Mouse (Mus musculus) CH12.LX (cell line): ENCODE measurements around the gene Ate1. TPM values are rescaled to one million over a fixed set of nuclear protein-coding genes. Genes with fewer than 3 reads are reported as not detected.
"Not testable (repeated sequence)": the region's sequence is repeated elsewhere in the genome, so short reads cannot be mapped to it uniquely, and the experiment has no call there.

Source experiments
- DNase-seq: peaks from one replicate; pipeline ENCODE4 v3.0.0-alpha.2; 2013; ENCODE audit errors: extremely low read depth
- H3K27ac ChIP-seq: 2 replicates; pipeline ENCODE4 v1.5.1; 2012; ENCODE audit warnings: low read depth, mild to moderate bottlenecking, control low read depth, moderate library complexity; ENCODE audit not compliant: insufficient read depth
- H3K27me3 ChIP-seq: replicated peaks from 2 replicates; pipeline ENCODE3; 2012; ENCODE audit warnings: inconsistent platforms
- H3K36me3 ChIP-seq, 2 experiments: replicated peaks in 1 of 2; 2 replicates each; pipeline versions ENCODE3 to v1.6.1; 2012; ENCODE audit warnings: inconsistent platforms in 1 of 2, low read length in 1 of 2, mild to moderate bottlenecking in 1 of 2, mixed read lengths in 1 of 2, moderate library complexity in 1 of 2; ENCODE audit not compliant: control insufficient read depth in 1 of 2, insufficient read depth in 1 of 2
- H3K4me1 ChIP-seq, 2 experiments: 2 replicates each; pipeline ENCODE4 v1.6.1; 2012; ENCODE audit warnings: inconsistent platforms in 1 of 2, moderate library complexity in 1 of 2; ENCODE audit not compliant: insufficient read depth in 2 of 2, control insufficient read depth in 1 of 2
- H3K4me2 ChIP-seq: 2 replicates; pipeline ENCODE4 v1.6.1; 2012; ENCODE audit warnings: low read depth, mild to moderate bottlenecking, control low read depth; ENCODE audit not compliant: poor library complexity, insufficient read depth, severe bottlenecking
- H3K4me3 ChIP-seq, 3 experiments: fragments of 150-350 bp in 1 of 3; sonication (generic) in 1 of 3; replicated peaks in 1 of 3; 2 replicates each; pipeline versions ENCODE3 to v1.5.1; 2011 to 2012; ENCODE audit warnings: low read depth in 2 of 3, low read length in 2 of 3, mild to moderate bottlenecking in 2 of 3, moderate library complexity in 2 of 3, control low read depth in 1 of 3, improper control_type of control experiment in 1 of 3, inconsistent platforms in 1 of 3, mixed read lengths in 1 of 3; ENCODE audit not compliant: poor library complexity in 1 of 3
- H3K79me2 ChIP-seq: replicated peaks from 2 replicates; pipeline ENCODE4 v1.6.1; 2012; ENCODE audit warnings: mild to moderate bottlenecking, moderate library complexity; ENCODE audit not compliant: control insufficient read depth, poor library complexity, insufficient read depth, severe bottlenecking; ENCODE audit errors: extremely low read depth
- H3K9ac ChIP-seq: 2 replicates; pipeline ENCODE4 v1.6.1; 2012; ENCODE audit warnings: low read depth, mild to moderate bottlenecking, control low read depth, moderate library complexity; ENCODE audit not compliant: insufficient read depth
- H3K9me3 ChIP-seq: replicated peaks from 2 replicates; pipeline ENCODE3; 2012; ENCODE audit warnings: low read length, inconsistent platforms, mixed read lengths
- BHLHE40 ChIP-seq: IDR thresholded peaks from 2 replicates; pipeline ENCODE4 v1.6.1; 2011; ENCODE audit warnings: mild to moderate bottlenecking, low read depth, low read length, improper control_type of control experiment
- CHD1 ChIP-seq: IDR thresholded peaks from 2 replicates; pipeline ENCODE4 v1.6.1; 2012; ENCODE audit warnings: low read depth, low read length, improper control_type of control experiment, inconsistent platforms
- CHD2 ChIP-seq: IDR thresholded peaks from 2 replicates; pipeline ENCODE4 v1.6.1; 2011; ENCODE audit warnings: low read length, improper control_type of control experiment
- ELF1 ChIP-seq: IDR thresholded peaks from 2 replicates; pipeline ENCODE4 v1.6.1; 2014; ENCODE audit warnings: low read depth, mild to moderate bottlenecking, inconsistent platforms, low read length, improper control_type of control experiment
- ETS1 ChIP-seq: conservative IDR thresholded peaks from 2 replicates; pipeline ENCODE4 v1.6.1; 2012; ENCODE audit warnings: low read depth, mild to moderate bottlenecking, inconsistent platforms, low read length, improper control_type of control experiment, moderate library complexity
- MAFK ChIP-seq: IDR thresholded peaks from 2 replicates; pipeline ENCODE4 v1.6.1; 2011; ENCODE audit warnings: low read length, improper control_type of control experiment; ENCODE audit not compliant: insufficient replicate concordance
- MAX ChIP-seq: IDR thresholded peaks from 2 replicates; pipeline ENCODE4 v1.6.1; 2011; ENCODE audit warnings: low read length, improper control_type of control experiment
- MEF2A ChIP-seq: IDR thresholded peaks from 2 replicates; pipeline ENCODE4 v1.6.1; 2014; ENCODE audit warnings: low read depth, mild to moderate bottlenecking, inconsistent platforms, low read length, improper control_type of control experiment, borderline replicate concordance
- MXI1 ChIP-seq: IDR thresholded peaks from 2 replicates; pipeline ENCODE4 v1.6.1; 2011; ENCODE audit warnings: mild to moderate bottlenecking, low read depth, low read length, improper control_type of control experiment
- MYC ChIP-seq: IDR thresholded peaks from 2 replicates; pipeline ENCODE4 v1.6.1; 2011; ENCODE audit warnings: low read depth, mild to moderate bottlenecking, improper control_type of control experiment, low read length
- PAX5 ChIP-seq: IDR thresholded peaks from 2 replicates; pipeline ENCODE4 v1.6.1; 2012; ENCODE audit warnings: low read length, inconsistent platforms, mixed read lengths
- POLR2A ChIP-seq: IDR thresholded peaks from 2 replicates; pipeline ENCODE4 v1.6.1; 2011; ENCODE audit warnings: low read depth, mild to moderate bottlenecking, improper control_type of control experiment, low read length
- RAD21 ChIP-seq: IDR thresholded peaks from 2 replicates; pipeline ENCODE4 v1.6.1; 2011; ENCODE audit warnings: low read depth, mild to moderate bottlenecking, low read length, improper control_type of control experiment, moderate library complexity
- RCOR1 ChIP-seq: conservative IDR thresholded peaks from 2 replicates; pipeline ENCODE4 v1.6.1; 2012; ENCODE audit warnings: low read depth, mild to moderate bottlenecking, inconsistent platforms, low read length, improper control_type of control experiment
- SMC3 ChIP-seq: IDR thresholded peaks from 2 replicates; pipeline ENCODE4 v1.6.1; 2011; ENCODE audit warnings: low read depth, low read length, improper control_type of control experiment
- TCF12 ChIP-seq: IDR thresholded peaks from 2 replicates; pipeline ENCODE4 v1.6.1; 2014; ENCODE audit warnings: low read depth, mild to moderate bottlenecking, inconsistent platforms, low read length, improper control_type of control experiment
- ZC3H11A ChIP-seq: IDR thresholded peaks from 2 replicates; pipeline ENCODE4 v1.6.1; 2012; ENCODE audit warnings: low read depth, mild to moderate bottlenecking, inconsistent platforms, low read length, improper control_type of control experiment
- ZNF384 ChIP-seq: IDR thresholded peaks from 2 replicates; pipeline ENCODE4 v1.6.1; 2012; ENCODE audit warnings: low read depth, low read length, improper control_type of control experiment, inconsistent platforms
- dilution Hi-C: fragments of 300-500 bp; cut with MboI; formaldehyde crosslinking; loops from 2 replicates; pipeline ENCODE4 v1.14.3; 2020; ENCODE audit warnings: low sequenced_read_pairs; ENCODE audit not compliant: extremely low pct_unique_long_range_greater_than_20kb, extremely low pct_ligation_motif_present
- in situ Hi-C: fragments of 300-500 bp; cut with MboI; formaldehyde crosslinking; loops from 3 replicates; pipeline ENCODE4 v1.14.3; 2019; ENCODE audit warnings: low sequenced_read_pairs, low pct_ligation_motif_present, low pct_unique_long_range_greater_than_20kb, mixed read lengths
- polyA plus RNA-seq: library from polyadenylated mRNA; unstranded; fragments of >175 nt; gene quantifications from 2 replicates; pipeline ENCODE4 v1.2.1, GENCODE M21; 2012; ENCODE audit warnings: low read depth; ENCODE audit not compliant: insufficient read length
- total RNA-seq, 2 experiments: library from RNA; depleted of rRNA; stranded (reverse); fragments of 300-350 nt in 1 of 2; fragments of >200 nt in 1 of 2; gene quantifications; 2 replicates each; pipeline ENCODE4 v1.2.3; 2012 to 2014

Ate1 gene
- total and polyA plus RNA-seq, 3 experiments: 12.2 to 15.4 (median 14.3) TPM

- no peak for DNase-seq
- Histone ChIP-seq H3K27me3 (no peaks in the 10 kb centered on the region), H3K9ac (no peak overlapping the region), H3K27ac (no peak overlapping the region), H3K4me2 (no peak overlapping the region), H3K79me2 (no peaks in the 10 kb centered on the region), H3K36me3 (peaks cover 7 to 24% of the 10 kb centered on the region in 2 experiments), H3K4me1 (no peaks in the 10 kb centered on the region), H3K9me3 (no peaks in the 10 kb centered on the region), H3K4me3 (no peak overlapping the region)
- dilution Hi-C loops: no loop called here
- in situ Hi-C loops: no loop called here
- TF ChIP-seq RAD21: no peak
- TF ChIP-seq CHD2: no peak
- TF ChIP-seq MYC: no peak
- no peak for TF ChIP-seq PAX5
- TF ChIP-seq MAFK: no peak
- no peak for TF ChIP-seq MEF2A
- TF ChIP-seq CHD1: no peak
- no peak for TF ChIP-seq MXI1
- no peak for TF ChIP-seq BHLHE40
- no peak for TF ChIP-seq ETS1
- no peak for TF ChIP-seq SMC3
- no peak for TF ChIP-seq MAX
- TF ChIP-seq ZNF384: no peak
- TF ChIP-seq ELF1: no peak
- TF ChIP-seq TCF12: no peak
- no peak for TF ChIP-seq ZC3H11A
- no peak for TF ChIP-seq POLR2A
- no peak for TF ChIP-seq RCOR1
Measured at GRCm38 (mm10) chr7:130394697-130395096, 125.5 kb downstream of the Ate1 start.

GRCm38 (mm10) chr7:130390060-130390459 lies 130.1 kb downstream of the Ate1 start:
- H3K9ac ChIP-seq, H3K27ac ChIP-seq, H3K4me3 ChIP-seq, H3K27me3 ChIP-seq, H3K9me3 ChIP-seq, in situ Hi-C loops, DNase-seq, H3K4me1 ChIP-seq: not testable (repeated sequence)
- H3K36me3 ChIP-seq: peaks cover 7 to 28% of the 10 kb centered on the region in 2 experiments
- peak; percentile 54; the same call in 1 of the 2 replicates for TF ChIP-seq ZNF384
- TF ChIP-seq, all 38 proteins: peak for 1; not testable (repeated sequence) for 37
- H3K4me2 ChIP-seq, H3K79me2 ChIP-seq, dilution Hi-C loops: not testable (repeated sequence)
